Mouse (Mus musculus) c-Kit-positive CD71-positive TER-119-positive erythroid progenitor cells, embryonic 14.5 days (primary cell): ENCODE results near the gene Prmt8.

Experiments
- DNase-seq: peaks from one replicate; pipeline ENCODE4 v3.0.0-alpha.2; 2013; ENCODE audit warnings: low spot score

Prmt8 gene

GRCm38 (mm10) chr6:127769275-127770156, at the start of gene Prmt8:
Gene Prmt8, minus strand, starts transcription at chr6:127769472.
- no peak for DNase-seq

GRCm38 (mm10) chr6:127803046-127803729, 33.9 kb upstream of the Prmt8 start:
- no peak for DNase-seq

GRCm38 (mm10) chr6:127802211-127802610, 32.9 kb upstream of the Prmt8 start:
- DNase-seq = no peak

- DNase-seq = no peak
Measured at GRCm38 (mm10) chr6:127790023-127790422, 20.8 kb upstream of the Prmt8 start.

GRCm38 (mm10) chr6:127770806-127771205, 1.5 kb upstream of the Prmt8 start:
- DNase-seq = no peak

GRCm38 (mm10) chr6:127768621-127769274, 524 bp downstream of the Prmt8 start:
- DNase-seq = no peak

GRCm38 (mm10) chr6:127767706-127768493, 1.4 kb downstream of the Prmt8 start:
- DNase-seq = peak; percentile 12

GRCm38 (mm10) chr6:127767201-127767705, 2.0 kb downstream of the Prmt8 start:
- no peak for DNase-seq

- DNase-seq = no peak
Measured at GRCm38 (mm10) chr6:127766641-127767200, 2.6 kb downstream of the Prmt8 start.

GRCm38 (mm10) chr6:127766041-127766604, 3.1 kb downstream of the Prmt8 start:
- DNase-seq = no peak

- no peak for DNase-seq
Measured at GRCm38 (mm10) chr6:127765573-127765972, 3.7 kb downstream of the Prmt8 start.

- DNase-seq = no peak
Measured at GRCm38 (mm10) chr6:127758264-127758663, 11.0 kb downstream of the Prmt8 start.

GRCm38 (mm10) chr6:127757667-127758167, 11.6 kb downstream of the Prmt8 start:
- no peak for DNase-seq

- no peak for DNase-seq
Measured at GRCm38 (mm10) chr6:127756856-127757255, 12.4 kb downstream of the Prmt8 start.

- DNase-seq = no peak
Measured at GRCm38 (mm10) chr6:127753228-127753627, 16.0 kb downstream of the Prmt8 start.

- no peak for DNase-seq
Measured at GRCm38 (mm10) chr6:127752681-127753080, 16.6 kb downstream of the Prmt8 start.

GRCm38 (mm10) chr6:127751499-127751898, 17.8 kb downstream of the Prmt8 start:
- no peak for DNase-seq

- DNase-seq = no peak
Measured at GRCm38 (mm10) chr6:127748793-127749192, 20.5 kb downstream of the Prmt8 start.

GRCm38 (mm10) chr6:127742290-127742689, 27.0 kb downstream of the Prmt8 start:
- DNase-seq = no peak

- no peak for DNase-seq
Measured at GRCm38 (mm10) chr6:127741162-127741561, 28.1 kb downstream of the Prmt8 start.

- no peak for DNase-seq
Measured at GRCm38 (mm10) chr6:127740711-127741110, 28.6 kb downstream of the Prmt8 start.
